Mouse (Mus musculus) myocyte (in vitro differentiated cells): ENCODE measurements around the gene Adgrb3.

Experiments
- CEBPB ChIP-seq: IDR thresholded peaks from 2 replicates; pipeline ENCODE4 v1.6.1; 2011; ENCODE audit warnings: mild to moderate bottlenecking, moderate library complexity; ENCODE audit not compliant: poor library complexity, insufficient read depth, severe bottlenecking
- MAX ChIP-seq: IDR thresholded peaks from one replicate; pipeline ENCODE4 v1.6.1; 2011; ENCODE audit warnings: low read depth, mild to moderate bottlenecking, control low read depth
- MYOG ChIP-seq, 3 experiments: IDR thresholded peaks; one replicate each; pipeline ENCODE4 v1.6.1; 2011; ENCODE audit warnings: control low read depth in 2 of 3, low read depth in 2 of 3, mild to moderate bottlenecking in 2 of 3; ENCODE audit not compliant: insufficient read length in 2 of 3, control insufficient read depth in 1 of 3, insufficient read depth in 1 of 3
- POLR2A ChIP-seq: IDR thresholded peaks from one replicate; pipeline ENCODE4 v1.6.1; 2011; ENCODE audit warnings: low read depth, mild to moderate bottlenecking, control low read depth, moderate library complexity; ENCODE audit not compliant: insufficient read length
- POLR2AphosphoS2 ChIP-seq: IDR thresholded peaks from one replicate; pipeline ENCODE4 v1.6.1; 2011; ENCODE audit warnings: low read depth, control low read depth; ENCODE audit not compliant: insufficient read length

DNA sequence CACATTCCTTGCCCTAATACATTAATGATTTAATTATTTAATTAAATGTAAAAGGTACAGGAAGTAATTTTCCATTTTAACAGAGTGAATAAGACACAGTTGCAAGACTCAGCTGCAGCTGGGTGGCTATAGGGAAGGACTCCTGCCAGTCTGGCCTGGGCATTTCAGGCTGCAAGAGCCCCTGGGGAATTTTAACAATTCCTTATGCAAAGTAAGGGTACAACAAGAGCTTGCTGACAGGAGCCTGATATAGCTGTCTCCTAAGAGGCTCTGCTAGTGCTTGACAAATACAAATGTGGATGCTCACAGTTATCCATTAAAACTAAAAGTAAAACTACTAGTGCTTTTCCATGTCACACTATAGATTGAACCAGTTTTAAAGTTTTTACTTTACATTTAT is 410.1 kb downstream of the Adgrb3 start:
- TF ChIP-seq POLR2A: no peak
- TF ChIP-seq MYOG (IDR thresholded peaks at IDR 0.05; ENCODE audit: control insufficient read depth in 1 of 3, insufficient read depth in 1 of 3, insufficient read length in 2 of 3, low read depth in 2 of 3): no peak
- TF ChIP-seq CEBPB: no peak
- TF ChIP-seq POLR2AphosphoS2: no peak
- no peak for TF ChIP-seq MAX
